Mouse (Mus musculus) heart, adult 8-10 months (tissue): ENCODE measurements at regions not wholly inside any gene's neighbourhood (a gene's known extent, or its start where the extent isn't known, plus 50 kb on each side); places are given as distances from the start of the nearest gene placed in this dataset.
A peak's percentile ranks its signal among the peaks of the same experiment; 100 is the strongest.
"Not testable (repeated sequence)": the region's sequence is repeated elsewhere in the genome, so short reads cannot be mapped to it uniquely, and the experiment has no call there.

Experiments
- DNase-seq: peaks from one replicate; pipeline ENCODE4 v3.0.0; 2022; ENCODE audit warnings: low spot score

GRCm38 (mm10) chr2:18617520-18617919, 54.7 kb upstream of the Commd3 start:
- DNase-seq: no peak

- no peak for DNase-seq
These were observed 62.4 kb upstream of the Commd3 start for GRCm38 (mm10) chr2:18609868-18610185.

- no peak for DNase-seq
These were observed 62.9 kb upstream of the Commd3 start for GRCm38 (mm10) chr2:18609075-18609867.

GRCm38 (mm10) chr2:18608260-18609074, 63.7 kb upstream of the Commd3 start:
- peak; percentile 48 for DNase-seq

GRCm38 (mm10) chr2:18607586-18608259, 64.5 kb upstream of the Commd3 start:
- DNase-seq: no peak

- DNase-seq: peak; percentile 11
These were observed 65.1 kb upstream of the Commd3 start for GRCm38 (mm10) chr2:18607088-18607487.

GRCm38 (mm10) chr2:18592221-18592620, 80.0 kb upstream of the Commd3 start:
- no peak for DNase-seq

- no peak for DNase-seq
These were observed 84.0 kb upstream of the Commd3 start for GRCm38 (mm10) chr2:18588232-18588631.

- no peak for DNase-seq
These were observed 84.4 kb upstream of the Commd3 start for GRCm38 (mm10) chr2:18587746-18588231.

- peak; percentile 92 for DNase-seq
These were observed 85.1 kb upstream of the Commd3 start for GRCm38 (mm10) chr2:18586925-18587724.

- no peak for DNase-seq
These were observed 86.4 kb upstream of the Commd3 start for GRCm38 (mm10) chr2:18585564-18586336.

- DNase-seq: no peak
These were observed 114.1 kb upstream of the Commd3 start for GRCm38 (mm10) chr2:18558133-18558532.

GRCm38 (mm10) chr2:18547964-18548643, 124.1 kb upstream of the Commd3 start:
- DNase-seq: no peak

GRCm38 (mm10) chr2:18524387-18524786, 131.8 kb upstream of the Dnajc1 start:
- DNase-seq: no peak

GRCm38 (mm10) chr2:18523911-18524310, 131.3 kb upstream of the Dnajc1 start:
- DNase-seq: no peak

- DNase-seq: no peak
These were observed 120.8 kb upstream of the Dnajc1 start for GRCm38 (mm10) chr2:18513435-18513834.

GRCm38 (mm10) chr2:18509317-18509716, 116.7 kb upstream of the Dnajc1 start:
- no peak for DNase-seq

- DNase-seq: peak; percentile 73
These were observed 80.7 kb upstream of the Dnajc1 start for GRCm38 (mm10) chr2:18473361-18473771.

- no peak for DNase-seq
These were observed 68.3 kb upstream of the Dnajc1 start for GRCm38 (mm10) chr2:18460901-18461300.

GRCm38 (mm10) chr2:18460281-18460680, 67.7 kb upstream of the Dnajc1 start:
- not testable (repeated sequence) for DNase-seq
